Mouse (Mus musculus) c-Kit-negative CD71-positive TER-119-positive erythroid progenitor cells, embryonic 14.5 days (primary cell): ENCODE measurements around the gene Hsdl1.

Source experiments
- DNase-seq: peaks from one replicate; pipeline ENCODE4 v3.0.0-alpha.2; 2013; ENCODE audit warnings: low read depth, low spot score

Gene Hsdl1

GRCm38 (mm10) chr8:119531397-119531796, 43.6 kb downstream of the Hsdl1 start:
- DNase-seq: no peak

DNA sequence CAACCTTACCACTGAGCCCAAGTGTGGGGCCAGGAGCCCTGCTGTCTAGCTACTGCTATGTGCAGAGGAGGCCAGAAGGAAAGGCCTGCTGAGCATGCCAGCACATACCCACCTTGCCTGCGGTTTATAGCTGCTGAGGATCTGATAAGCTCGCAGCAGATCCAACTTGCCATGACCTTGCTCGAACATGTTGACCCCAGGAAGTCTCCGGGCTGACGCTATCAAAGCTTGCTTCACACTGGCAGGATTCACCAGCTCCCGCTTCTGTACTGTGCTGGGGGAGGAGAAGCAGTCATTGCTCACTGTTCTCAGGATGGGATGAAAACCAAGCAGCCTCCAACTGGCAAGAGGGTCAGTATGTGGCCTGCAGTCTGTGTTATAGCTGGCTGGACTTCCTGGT, 44.0 kb downstream of the Hsdl1 start:
- no peak for DNase-seq

DNA sequence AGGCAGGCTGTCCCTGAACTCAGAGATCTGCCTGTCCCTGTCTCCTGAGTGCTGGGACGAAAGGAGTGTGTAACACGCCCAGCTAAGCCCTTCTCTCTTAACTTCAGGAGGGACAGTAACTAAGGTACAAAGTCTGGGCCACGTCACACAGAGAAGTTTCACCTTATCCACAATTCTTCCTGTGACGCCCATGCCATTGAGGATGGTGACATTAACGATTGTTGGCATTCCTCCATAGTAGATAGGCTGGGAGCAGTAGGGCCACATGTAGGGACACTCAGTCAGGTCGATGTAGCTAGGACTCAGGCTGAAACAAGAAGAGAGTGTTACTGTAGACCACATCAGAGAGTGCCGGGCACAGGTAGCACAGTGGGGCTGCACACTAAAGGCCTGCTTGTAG, 46.2 kb downstream of the Hsdl1 start:
- no peak for DNase-seq

- no peak for DNase-seq
Measured at GRCm38 (mm10) chr8:119520102-119520501, 54.9 kb downstream of the Hsdl1 start.

DNA sequence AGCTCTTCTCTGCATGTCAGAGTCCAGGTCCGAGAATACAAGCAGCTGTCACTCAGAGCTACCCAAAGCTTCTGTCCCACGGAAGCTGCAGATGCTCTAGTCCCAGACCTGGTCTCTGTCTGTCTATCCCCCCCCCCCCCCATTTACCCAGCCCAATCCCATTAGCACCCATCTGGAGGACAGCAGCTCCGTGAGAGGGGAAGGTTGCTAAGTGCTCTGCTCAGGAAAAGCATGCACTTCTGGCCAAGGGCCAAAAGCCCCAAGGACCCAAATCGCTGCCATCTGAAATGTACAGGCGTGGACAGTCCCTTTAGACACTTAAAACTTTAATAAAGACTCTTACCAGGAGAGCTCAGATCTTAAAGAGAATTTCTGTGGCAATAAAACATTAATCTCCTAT, 58.3 kb downstream of the Hsdl1 start:
- no peak for DNase-seq

GRCm38 (mm10) chr8:119515767-119516166, 59.2 kb downstream of the Hsdl1 start:
- DNase-seq: no peak

GRCm38 (mm10) chr8:119514940-119515339, 60.0 kb downstream of the Hsdl1 start:
- DNase-seq: no peak

- DNase-seq: no peak
Measured at GRCm38 (mm10) chr8:119513405-119513804, 61.6 kb downstream of the Hsdl1 start.
